In genomic region chr11:101247521-101248030, GRCm38 (mm10) we compare ENCODE assay signal across 8 mouse cellular contexts. TPM values are rescaled to one million over a fixed set of nuclear protein-coding genes. Genes with fewer than 3 reads are reported as not detected.
DNase-seq lines count a peak whose midpoint lies in the region; ATAC-seq and TF ChIP-seq lines count a peak whose summit lies in the region.

No protein-coding gene starts in this region.

- H3K36me3 ChIP-seq in kidney, embryonic 16.5 days (ENCODE audit: insufficient read depth, low read length) = no peaks in the 10 kb centered on the region
- H3K36me3 ChIP-seq in neural tube, embryonic 12.5 days = no peaks in the 10 kb centered on the region; the same call in 1 of the 2 replicates

- H3K27ac ChIP-seq in layer of hippocampus, adult 2 months = peak overlapping the region; percentile 92
- peak overlapping the region; percentile 91 for H3K27ac ChIP-seq in kidney, embryonic 16.5 days (ENCODE audit: low read length)
- H3K27ac ChIP-seq in neural tube, embryonic 12.5 days = no peak overlapping the region

- 85% methylated on average over 6 of the region's 6 CpGs for WGBS in kidney, embryonic 16.5 days
- 83% methylated on average over 6 of the region's 6 CpGs for WGBS in neural tube, embryonic 12.5 days

- peak overlapping the region; percentile 95 for H3K4me2 ChIP-seq in kidney, embryonic 16.5 days (replicated peaks; ENCODE audit: low read depth, low read length)
- peak overlapping the region; percentile 98 for H3K4me2 ChIP-seq in neural tube, embryonic 12.5 days (replicated peaks)

- H3K4me1 ChIP-seq in kidney, embryonic 16.5 days (ENCODE audit: insufficient read depth, low read length) = peaks cover 46% of the 10 kb centered on the region
- H3K4me1 ChIP-seq in neural tube, embryonic 12.5 days = peaks cover 15% of the 10 kb centered on the region

- H3K4me3 ChIP-seq in layer of hippocampus, adult 2 months = peak overlapping the region; percentile 85
- H3K4me3 ChIP-seq in kidney, embryonic 16.5 days (ENCODE audit: low read length) = peak overlapping the region; percentile 80
- H3K4me3 ChIP-seq in neural tube, embryonic 12.5 days = no peak overlapping the region

- intact Hi-C loops in heart, postnatal 14 days (cut with DNase I) = loop anchor here (1.0 kb wide), 1 partner anchor 35 kb away; no protein-coding TSS in a partner anchor

- DNase-seq in layer of hippocampus, adult 2 months (ENCODE audit: low spot score in 2 of 2) = no peak
- no peak for DNase-seq in layer of hippocampus, postnatal 10 days (ENCODE audit: low spot score in 2 of 2)
- peak; percentile 16 to 22 for DNase-seq in heart, postnatal 14 days
- no peak for DNase-seq in thymus, postnatal 36 days
- DNase-seq in urinary bladder, postnatal 4 days (ENCODE audit: low spot score in 2 of 2) = no peak

- H3K9ac ChIP-seq in kidney, embryonic 16.5 days (replicated peaks; ENCODE audit: low read length) = peak overlapping the region; percentile 93
- no peak overlapping the region for H3K9ac ChIP-seq in neural tube, embryonic 12.5 days

- no peaks in the 10 kb centered on the region for H3K27me3 ChIP-seq in kidney, embryonic 16.5 days (ENCODE audit: insufficient read depth, low read length)
- peaks cover 32% of the 10 kb centered on the region for H3K27me3 ChIP-seq in neural tube, embryonic 12.5 days (replicated peaks)

- no peaks in the 10 kb centered on the region for H3K9me3 ChIP-seq in kidney, embryonic 16.5 days (ENCODE audit: low read length)
- H3K9me3 ChIP-seq in neural tube, embryonic 12.5 days = no peaks in the 10 kb centered on the region

- ATAC-seq in kidney, embryonic 16.5 days (ENCODE audit: low FRiP score, low TSS enrichment) = no peak
- no peak for ATAC-seq in neural tube, embryonic 12.5 days (ENCODE audit: low FRiP score, low read depth)
- ATAC-seq in CD4-positive, CD25-positive, alpha-beta regulatory T cell, adult 4 months = no peak

- TF ChIP-seq CTCF in layer of hippocampus, adult 2 months (conservative IDR thresholded peaks at IDR 0.05) = no peak

RNA-seq across cellular contexts. Expression of gene Ramp2, which starts 1.7 kb away (rescaled TPM):
- total RNA-seq in layer of hippocampus, adult 2 months (2021) = 10 to 100 TPM; 62.2 to 68.0 TPM
- total RNA-seq in layer of hippocampus, postnatal 10 days (2021) = 10 to 100 TPM; 69.6 to 70.0 TPM
- 100 to 1,000 TPM; 149 to 167 TPM for total RNA-seq in heart, postnatal 14 days (2021)
- 246 and 270 TPM in 2 replicates for polyA plus RNA-seq in kidney, embryonic 16.5 days (2015; fragmentation: Nextera tagmentation; extraction: Ambion mirVana)
- polyA plus RNA-seq in neural tube, embryonic 12.5 days (2016; fragmentation: Nextera tagmentation; extraction: Ambion mirVana) = 73.4 and 79.4 TPM in 2 replicates
- not detected for polyA plus RNA-seq in CD4-positive, CD25-positive, alpha-beta regulatory T cell, adult 4 months (2017; shearing (Covaris generic))

RNA-seq across cellular contexts. Expression of gene Vps25, which starts 5.9 kb away (rescaled TPM):
- total RNA-seq in layer of hippocampus, adult 2 months (2021) = 10 to 100 TPM; 68.8 to 69.4 TPM
- total RNA-seq in layer of hippocampus, postnatal 10 days (2021) = 10 to 100 TPM; 78.4 to 81.9 TPM
- total RNA-seq in heart, postnatal 14 days (2021) = 10 to 100 TPM; 76.4 to 81.0 TPM
- polyA plus RNA-seq in kidney, embryonic 16.5 days (2015; fragmentation: Nextera tagmentation; extraction: Ambion mirVana) = 154 TPM in 2 replicates
- 101 and 103 TPM in 2 replicates for polyA plus RNA-seq in neural tube, embryonic 12.5 days (2016; fragmentation: Nextera tagmentation; extraction: Ambion mirVana)
- 100 to 1,000 TPM; 132 to 144 TPM for polyA plus RNA-seq in CD4-positive, CD25-positive, alpha-beta regulatory T cell, adult 4 months (2017; shearing (Covaris generic))

RNA-seq across cellular contexts. Expression of gene Wnk4, which starts 12.8 kb away (rescaled TPM):
- 10 to 100 TPM; 11.3 to 11.4 TPM for total RNA-seq in layer of hippocampus, adult 2 months (2021)
- 1 to 10 TPM; 3.4 to 4.5 TPM for total RNA-seq in layer of hippocampus, postnatal 10 days (2021)
- total RNA-seq in heart, postnatal 14 days (2021) = 10 to 100 TPM in 1 of 2 experiments, 1 to 10 TPM in 1; 7.0 to 11.7 TPM
- 30.5 and 39.5 TPM in 2 replicates for polyA plus RNA-seq in kidney, embryonic 16.5 days (2015; fragmentation: Nextera tagmentation; extraction: Ambion mirVana)
- 6.2 and 7.5 TPM in 2 replicates for polyA plus RNA-seq in neural tube, embryonic 12.5 days (2016; fragmentation: Nextera tagmentation; extraction: Ambion mirVana)
- polyA plus RNA-seq in CD4-positive, CD25-positive, alpha-beta regulatory T cell, adult 4 months (2017; shearing (Covaris generic)) = 1 to 10 TPM in 1 of 2 experiments, under 1 TPM in 1; 0.91 to 1.4 TPM

RNA-seq across cellular contexts. Expression of gene Ezh1, which starts 21.3 kb away (rescaled TPM):
- 10 to 100 TPM; 73.6 to 81.8 TPM for total RNA-seq in layer of hippocampus, adult 2 months (2021)
- total RNA-seq in layer of hippocampus, postnatal 10 days (2021) = 10 to 100 TPM; 27.9 to 30.9 TPM
- total RNA-seq in heart, postnatal 14 days (2021) = 10 to 100 TPM; 24.0 to 27.5 TPM
- polyA plus RNA-seq in kidney, embryonic 16.5 days (2015; fragmentation: Nextera tagmentation; extraction: Ambion mirVana) = 25.1 and 29.5 TPM in 2 replicates
- polyA plus RNA-seq in neural tube, embryonic 12.5 days (2016; fragmentation: Nextera tagmentation; extraction: Ambion mirVana) = 14.1 and 14.3 TPM in 2 replicates
- polyA plus RNA-seq in CD4-positive, CD25-positive, alpha-beta regulatory T cell, adult 4 months (2017; shearing (Covaris generic)) = 10 to 100 TPM; 57.3 to 85.6 TPM

RNA-seq across cellular contexts. Expression of gene Cntd1, which starts 31.2 kb away (rescaled TPM):
- under 1 TPM; 0.29 to 0.56 TPM for total RNA-seq in layer of hippocampus, adult 2 months (2021)
- total RNA-seq in layer of hippocampus, postnatal 10 days (2021) = under 1 TPM; 0.37 to 0.56 TPM
- under 1 TPM; 0.24 to 0.39 TPM for total RNA-seq in heart, postnatal 14 days (2021)
- polyA plus RNA-seq in kidney, embryonic 16.5 days (2015; fragmentation: Nextera tagmentation; extraction: Ambion mirVana) = 1.7 and 3.2 TPM in 2 replicates
- polyA plus RNA-seq in neural tube, embryonic 12.5 days (2016; fragmentation: Nextera tagmentation; extraction: Ambion mirVana) = 1.1 and 1.3 TPM in 2 replicates
- polyA plus RNA-seq in CD4-positive, CD25-positive, alpha-beta regulatory T cell, adult 4 months (2017; shearing (Covaris generic)) = under 1 TPM in 1 of 2 experiments, not detected in 1; 0.97 TPM

Comparison
In these comparisons a context has a peak if more than half of its experiments do, and no peak if none do; other contexts are left out.
1. DNase-seq: peak in heart, postnatal 14 days (2 of 2); none in layer of hippocampus, adult 2 months (0 of 2), layer of hippocampus, postnatal 10 days (0 of 2), thymus, postnatal 36 days (0 of 2) and urinary bladder, postnatal 4 days (0 of 2).